Mouse (Mus musculus) limb, embryonic 12.5 days (tissue): ENCODE data around the gene Rims4. TPM values are rescaled to one million over a fixed set of nuclear protein-coding genes. Genes with fewer than 3 reads are reported as not detected.

ENCODE experiments used
- ATAC-seq: fragments of 200-750 bp; cut with Nextera tagmentation; 2 replicates; pipeline ENCODE4 v1.8.0; 2017; ENCODE audit warnings: low read depth, moderate TSS enrichment; ENCODE audit not compliant: insufficient number of reproducible peaks, insufficient read depth, low FRiP score, low TSS enrichment
- H3K27ac ChIP-seq: fragments of 300-500 bp; sonication (generic); 2 replicates; pipeline ENCODE4 v1.5.1; 2016; ENCODE audit warnings: mild to moderate bottlenecking, moderate library complexity
- H3K27me3 ChIP-seq: fragments of 300-500 bp; sonication (generic); 2 replicates; pipeline ENCODE4 v1.6.1; 2016; ENCODE audit warnings: mild to moderate bottlenecking, moderate library complexity
- H3K36me3 ChIP-seq: fragments of 300-500 bp; sonication (generic); 2 replicates; pipeline ENCODE4 v1.6.1; 2016; ENCODE audit warnings: mild to moderate bottlenecking, moderate library complexity
- H3K4me1 ChIP-seq: fragments of 300-500 bp; sonication (generic); replicated peaks from 2 replicates; pipeline ENCODE4 v1.6.1; 2016
- H3K4me2 ChIP-seq: fragments of 300-500 bp; sonication (generic); 2 replicates; pipeline ENCODE4 v1.6.1; 2016; ENCODE audit warnings: mild to moderate bottlenecking, moderate library complexity
- H3K4me3 ChIP-seq: fragments of 300-500 bp; sonication (generic); replicated peaks from 2 replicates; pipeline ENCODE4 v1.5.1; 2016; ENCODE audit warnings: mild to moderate bottlenecking
- H3K9ac ChIP-seq: fragments of 300-500 bp; sonication (generic); replicated peaks from 2 replicates; pipeline ENCODE4 v1.6.1; 2016; ENCODE audit warnings: mild to moderate bottlenecking, moderate library complexity
- H3K9me3 ChIP-seq: fragments of 300-500 bp; sonication (generic); 2 replicates; pipeline ENCODE4 v1.6.1; 2016; ENCODE audit warnings: mild to moderate bottlenecking, moderate library complexity
- WGBS: fragments of 180-500 bp; shearing (Covaris S2); methylation state at CpG from one replicate; pipeline ENCODE4 v1.1.7; 2016; 5-methylcytosine and 5-hydroxymethylcytosine counted together
- polyA plus RNA-seq: library from polyadenylated mRNA; unstranded; fragments of >200 nt; fragmentation: Nextera tagmentation; extraction: Ambion mirVana; gene quantifications from 2 replicates; pipeline ENCODE4 v1.2.1, GENCODE M21; 2016

The Rims4 gene
- 0.26 and 0.32 TPM in 2 replicates for polyA plus RNA-seq

DNA sequence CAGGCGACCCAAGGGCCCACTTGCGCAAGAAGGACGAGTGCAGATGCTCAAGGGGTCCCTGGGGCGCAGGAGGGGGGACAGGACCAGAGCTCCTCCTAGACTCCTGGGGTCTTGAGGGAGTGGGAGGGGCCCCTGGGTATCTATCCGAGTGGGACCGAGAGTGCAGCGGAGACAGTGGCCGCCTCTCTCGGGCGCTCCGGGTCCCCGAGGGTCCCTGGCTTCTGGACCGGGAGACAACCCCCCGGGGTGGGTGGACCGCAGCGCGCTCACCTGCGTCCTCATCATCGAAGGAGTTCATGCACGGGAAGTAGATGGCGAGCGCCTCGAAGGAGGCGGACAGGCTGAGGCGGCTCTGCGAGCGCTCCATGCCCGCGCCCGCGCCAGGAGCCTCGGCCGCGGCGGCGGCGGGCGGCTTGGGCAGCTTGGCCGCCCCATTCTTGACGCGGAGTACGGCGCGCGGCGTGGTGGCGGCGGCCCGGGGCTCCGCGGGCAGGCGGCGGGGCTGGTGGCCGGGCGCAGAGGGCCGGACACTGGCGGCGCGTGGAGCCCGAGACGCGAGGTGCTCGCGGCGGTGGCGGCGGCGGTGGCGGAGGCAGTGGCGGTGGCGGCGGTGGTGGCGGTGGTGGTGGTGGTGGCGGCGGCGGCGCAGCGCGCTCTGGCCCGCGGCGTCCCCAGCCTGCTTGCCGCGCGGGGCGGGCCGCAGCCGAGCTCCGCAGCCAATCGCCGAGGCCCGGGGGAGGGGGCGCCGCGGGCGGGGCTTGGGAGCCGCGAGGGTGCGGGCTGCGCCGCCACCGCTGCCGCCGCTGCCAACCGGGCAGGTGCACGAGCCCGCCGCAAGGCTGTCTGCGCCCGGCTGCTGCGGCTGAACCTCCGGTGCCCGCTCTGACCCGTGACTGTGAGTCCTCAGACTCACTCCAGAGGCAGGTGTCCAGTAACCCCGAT is at the start of gene Rims4:
Rims4 (minus strand) TSS at position 367 of the 942 bp plus-strand sequence.
- no peak for ATAC-seq
- 1% methylated on average over 39 of the region's 115 CpGs for WGBS

DNA sequence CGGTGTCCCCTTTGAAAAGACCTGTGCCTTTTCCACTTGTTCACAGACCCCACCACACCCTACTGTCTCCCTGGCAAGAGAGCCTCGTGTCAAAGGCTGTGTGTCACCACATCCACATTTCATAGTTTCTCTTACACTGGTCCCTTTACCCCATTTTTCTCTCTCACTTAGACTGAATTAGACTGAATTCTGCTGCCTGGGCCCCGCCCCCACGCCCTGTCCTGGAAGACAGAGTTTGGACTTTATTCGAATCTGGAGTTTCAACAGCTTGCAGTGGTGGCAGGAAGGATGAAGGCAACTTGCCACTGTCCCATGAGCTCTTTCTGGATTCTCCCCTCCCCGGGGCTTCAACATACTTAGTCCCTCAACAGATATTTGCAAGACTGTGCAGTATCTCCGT is 47.2 kb upstream of the Rims4 start:
- Histone ChIP-seq H3K4me1 (no peaks in the 10 kb centered on the region), H3K27ac (no peak overlapping the region), H3K4me2 (no peak overlapping the region), H3K27me3 (peaks cover 13% of the 10 kb centered on the region), H3K9ac (no peak overlapping the region), H3K4me3 (no peak overlapping the region), H3K36me3 (no peaks in the 10 kb centered on the region), H3K9me3 (no peaks in the 10 kb centered on the region)
- 70% methylated on average over 7 of the region's 7 CpGs for WGBS
- ATAC-seq: no peak

More for the DNA sequence above, at the start of gene Rims4:
- peak within 1 kb of the TSS; percentile 58 for H3K9ac ChIP-seq
- peak within 1 kb of the TSS; percentile 61 for H3K4me3 ChIP-seq
- H3K4me2 ChIP-seq: peak within 1 kb of the TSS; percentile 97
- no peaks in the 10 kb centered on the region for H3K9me3 ChIP-seq
- peaks cover 13% of the 10 kb centered on the region for H3K4me1 ChIP-seq
- no peaks in the 10 kb centered on the region for H3K36me3 ChIP-seq
- H3K27me3 ChIP-seq: peaks cover 97% of the 10 kb centered on the region
- H3K27ac ChIP-seq: no peak within 1 kb of the TSS

DNA sequence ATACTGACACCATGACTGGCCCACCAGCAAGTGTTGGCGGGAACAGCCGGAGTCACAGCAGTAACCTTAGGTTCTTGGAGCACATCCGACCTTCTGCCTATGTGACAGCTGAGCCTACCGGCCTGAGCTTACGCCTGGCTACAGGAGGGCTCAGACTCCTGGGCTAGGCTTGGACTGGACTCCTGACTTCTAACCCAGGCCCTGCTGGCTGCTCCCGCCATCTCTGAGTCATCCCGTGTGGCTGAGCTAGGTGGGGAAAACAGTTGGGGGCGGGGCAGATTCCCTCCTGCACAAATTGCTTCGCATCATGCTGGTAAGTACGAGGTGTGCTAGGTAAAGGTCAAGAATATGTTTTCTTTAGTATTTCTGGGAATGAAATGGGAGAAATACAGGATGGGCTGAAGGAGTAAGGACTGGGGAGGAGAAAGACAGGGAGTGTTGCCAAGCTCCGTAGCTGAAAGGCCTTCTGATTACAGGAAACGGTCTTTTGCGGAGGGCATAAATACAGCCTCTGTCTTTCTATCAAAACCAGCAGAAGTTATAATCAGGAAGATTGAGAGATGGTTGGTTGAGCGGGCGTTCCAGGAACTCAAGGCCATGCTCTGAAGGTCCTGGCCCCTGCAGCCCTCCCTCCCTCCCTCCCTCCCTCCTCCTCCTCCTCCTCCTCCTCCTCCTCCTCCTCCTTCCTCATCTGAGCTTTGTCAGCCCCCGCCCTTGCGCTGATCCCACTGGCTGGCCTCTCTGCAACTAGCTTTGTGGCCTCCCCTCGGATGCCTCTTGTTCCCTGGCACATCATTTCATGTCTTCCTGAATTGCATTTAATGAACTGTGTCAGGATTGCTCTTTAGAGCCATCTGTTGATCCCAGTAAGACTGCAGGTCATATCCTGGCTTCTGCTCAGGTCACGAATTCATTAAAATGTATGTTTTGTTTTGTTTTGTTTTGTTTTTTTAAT is 46.4 kb upstream of the Rims4 start:
- no peaks in the 10 kb centered on the region for H3K9me3 ChIP-seq
- no peak for ATAC-seq
- H3K4me3 ChIP-seq: no peak overlapping the region
- no peaks in the 10 kb centered on the region for H3K36me3 ChIP-seq
- H3K4me2 ChIP-seq: no peak overlapping the region
- no peaks in the 10 kb centered on the region for H3K4me1 ChIP-seq
- peaks cover 13% of the 10 kb centered on the region for H3K27me3 ChIP-seq
- no peak overlapping the region for H3K9ac ChIP-seq
- no peak overlapping the region for H3K27ac ChIP-seq
- WGBS: 71% methylated on average over 18 of the region's 19 CpGs

DNA sequence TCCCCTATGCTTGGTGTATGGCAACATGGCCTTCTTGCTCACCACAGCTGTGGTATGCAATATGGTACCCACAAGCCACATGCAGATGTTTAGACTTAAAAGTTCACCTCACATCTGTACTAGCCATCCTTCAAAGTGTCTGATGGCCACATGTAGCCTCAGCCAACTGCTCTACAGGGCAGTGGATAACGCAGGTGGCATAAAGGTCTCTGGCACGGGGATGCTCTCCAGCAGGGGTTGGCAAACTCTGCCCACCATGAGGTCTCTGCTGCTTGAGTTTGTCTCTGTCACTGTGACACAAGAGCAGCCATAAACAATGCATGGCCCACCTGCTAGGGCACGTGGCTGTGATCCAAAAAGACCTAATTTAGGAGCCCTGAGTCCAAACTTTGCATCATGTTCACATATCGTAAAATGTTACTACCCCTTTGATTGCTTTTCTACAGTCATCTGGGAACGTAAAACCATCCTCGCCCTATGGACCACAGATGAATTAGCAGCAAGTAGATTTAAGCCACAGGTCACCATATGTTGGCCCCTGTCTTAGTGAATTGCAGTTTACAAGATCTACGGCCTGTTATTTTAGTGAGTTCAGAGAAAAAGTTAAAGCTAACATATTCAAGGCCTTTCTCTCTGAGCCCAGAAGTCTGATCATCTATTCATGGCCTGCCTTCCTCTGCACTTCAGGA is 35.3 kb upstream of the Rims4 start:
- no peak overlapping the region for H3K4me2 ChIP-seq
- no peak overlapping the region for H3K9ac ChIP-seq
- no peak overlapping the region for H3K27ac ChIP-seq
- no peak overlapping the region for H3K4me3 ChIP-seq
- ATAC-seq: no peak
- peaks cover 42% of the 10 kb centered on the region for H3K27me3 ChIP-seq
- peaks cover 12% of the 10 kb centered on the region for H3K4me1 ChIP-seq
- 0 out of 2 replicates have a peak, but pooled peaks cover 9% of the 10 kb centered on the region for H3K9me3 ChIP-seq
- WGBS: 17% methylated on average over 7 of the region's 7 CpGs
- H3K36me3 ChIP-seq: no peaks in the 10 kb centered on the region

DNA sequence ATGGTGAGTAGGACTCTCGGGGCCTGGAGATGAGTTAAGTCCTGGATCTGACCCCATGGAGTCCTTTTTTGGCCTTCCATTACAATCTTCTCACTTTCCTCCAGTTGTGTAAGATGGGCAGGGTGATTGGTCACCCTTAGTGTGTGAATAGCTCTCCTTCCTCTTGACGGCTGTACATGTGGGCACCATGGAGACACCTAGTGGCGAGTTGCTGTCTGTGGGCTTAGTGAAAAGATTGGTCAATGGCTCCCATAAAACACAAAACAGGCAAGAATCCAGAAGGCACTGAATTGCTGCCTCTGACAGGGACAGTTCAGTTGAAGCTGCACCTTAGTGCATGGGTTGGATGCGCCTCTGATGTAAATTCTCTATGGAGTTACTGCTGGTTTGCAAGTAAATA is 33.3 kb upstream of the Rims4 start:
- 26% methylated on average over 4 of the region's 4 CpGs for WGBS
- Histone ChIP-seq H3K9me3 (no peaks in the 10 kb centered on the region), H3K27ac (no peak overlapping the region), H3K4me2 (no peak overlapping the region), H3K4me3 (no peak overlapping the region), H3K9ac (no peak overlapping the region), H3K4me1 (peaks cover 12% of the 10 kb centered on the region), H3K36me3 (no peaks in the 10 kb centered on the region), H3K27me3 (peaks cover 58% of the 10 kb centered on the region)
- ATAC-seq: no peak

DNA sequence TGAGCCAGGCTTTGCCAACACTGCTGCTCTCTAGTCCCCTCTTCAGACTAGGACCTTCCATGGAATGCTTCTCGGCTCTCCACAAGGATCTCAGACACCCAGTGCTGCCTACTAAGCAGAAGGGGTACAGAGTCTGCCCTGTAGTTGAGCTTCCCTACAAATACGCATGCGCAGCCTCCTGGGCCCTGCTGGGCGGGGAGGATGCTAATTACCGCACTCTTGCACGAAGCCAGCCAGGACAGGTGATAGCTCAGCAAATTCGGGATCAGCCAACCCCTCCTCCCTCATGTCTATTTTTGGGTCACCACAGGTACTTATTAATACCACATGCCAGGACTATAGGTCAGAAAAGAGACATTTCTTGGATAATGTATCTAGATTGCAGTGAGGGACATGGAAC is 29.5 kb upstream of the Rims4 start:
- ATAC-seq: no peak

DNA sequence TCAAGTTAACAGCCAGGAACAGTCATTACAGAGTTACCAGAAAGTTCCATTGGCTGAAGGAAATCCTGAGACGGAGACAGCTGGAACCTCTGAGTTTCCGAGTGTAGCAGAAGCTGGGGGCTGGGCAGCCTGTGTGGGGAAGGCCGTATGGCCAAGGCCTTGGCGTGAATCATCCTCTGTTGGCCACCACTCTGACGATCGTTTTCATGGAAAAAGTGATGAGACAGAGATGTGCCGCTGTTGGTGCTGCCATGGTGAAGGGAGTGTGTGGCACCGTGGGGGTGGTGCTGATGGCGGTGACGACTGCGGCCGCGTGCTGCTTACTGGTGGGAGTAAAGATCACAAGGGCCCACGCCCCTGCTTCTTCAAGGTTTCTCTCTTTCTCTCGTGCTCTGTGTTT is 27.7 kb upstream of the Rims4 start:
- Histone ChIP-seq H3K27me3 (peaks cover 62% of the 10 kb centered on the region), H3K4me2 (no peak overlapping the region), H3K4me1 (no peaks in the 10 kb centered on the region), H3K9me3 (no peaks in the 10 kb centered on the region), H3K27ac (no peak overlapping the region), H3K4me3 (no peak overlapping the region), H3K36me3 (no peaks in the 10 kb centered on the region), H3K9ac (no peak overlapping the region)
- WGBS: 78% methylated on average over 15 of the region's 15 CpGs
- ATAC-seq: no peak

More for the DNA sequence above, 29.5 kb upstream of the Rims4 start:
- no peak overlapping the region for H3K9ac ChIP-seq
- WGBS: 62% methylated on average over 7 of the region's 7 CpGs
- peaks cover 70% of the 10 kb centered on the region for H3K27me3 ChIP-seq
- no peaks in the 10 kb centered on the region for H3K9me3 ChIP-seq
- H3K27ac ChIP-seq: no peak overlapping the region
- no peaks in the 10 kb centered on the region for H3K4me1 ChIP-seq
- no peak overlapping the region for H3K4me2 ChIP-seq
- no peaks in the 10 kb centered on the region for H3K36me3 ChIP-seq
- no peak overlapping the region for H3K4me3 ChIP-seq

DNA sequence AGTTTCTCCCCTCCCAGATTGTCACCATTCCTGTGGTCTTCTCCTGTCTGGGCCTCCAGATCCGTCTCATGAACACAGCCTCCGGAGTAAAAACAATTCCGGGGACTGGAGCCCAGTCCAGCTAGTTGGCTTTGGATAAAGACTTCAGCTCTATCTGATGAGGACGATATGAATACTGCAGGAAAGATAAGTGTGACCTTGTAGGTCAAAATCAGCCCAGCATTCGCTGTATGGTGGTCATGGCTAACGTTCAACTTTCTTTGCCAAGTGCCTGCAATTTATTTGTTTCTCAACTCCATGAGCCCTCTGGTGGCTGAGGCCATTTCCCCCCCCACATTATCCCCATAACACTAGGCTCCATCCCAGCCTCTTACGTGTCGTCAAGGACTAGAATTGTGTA is 26.0 kb upstream of the Rims4 start:
- no peaks in the 10 kb centered on the region for H3K36me3 ChIP-seq
- no peaks in the 10 kb centered on the region for H3K9me3 ChIP-seq
- no peak overlapping the region for H3K4me2 ChIP-seq
- H3K4me3 ChIP-seq: no peak overlapping the region
- no peak overlapping the region for H3K9ac ChIP-seq
- WGBS: 84% methylated on average over 8 of the region's 8 CpGs
- no peaks in the 10 kb centered on the region for H3K4me1 ChIP-seq
- H3K27ac ChIP-seq: no peak overlapping the region
- peaks cover 55% of the 10 kb centered on the region for H3K27me3 ChIP-seq
- no peak for ATAC-seq

DNA sequence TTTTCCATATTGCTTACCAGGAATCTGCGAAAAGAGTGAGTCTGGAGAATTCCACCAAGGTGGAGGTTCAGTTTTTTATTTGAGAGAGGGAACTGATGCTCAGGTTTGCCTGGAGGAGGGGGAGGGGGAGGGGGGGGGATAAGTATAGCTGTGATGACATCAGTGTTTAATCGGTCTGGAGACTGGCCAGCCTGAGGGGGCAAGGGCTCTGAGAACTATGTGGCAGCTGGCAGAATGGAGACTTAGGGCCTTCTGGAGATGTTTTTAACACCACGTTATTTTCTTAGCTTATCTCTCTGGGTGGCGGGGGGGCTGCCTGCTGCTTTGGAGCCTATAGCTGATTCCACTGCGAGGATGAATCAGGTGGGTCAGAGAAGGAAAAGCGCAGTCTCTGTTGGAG is 24.6 kb upstream of the Rims4 start:
- H3K9ac ChIP-seq: no peak overlapping the region
- no peaks in the 10 kb centered on the region for H3K4me1 ChIP-seq
- H3K4me3 ChIP-seq: no peak overlapping the region
- ATAC-seq: no peak
- H3K9me3 ChIP-seq: no peaks in the 10 kb centered on the region
- no peak overlapping the region for H3K27ac ChIP-seq
- H3K27me3 ChIP-seq: peaks cover 48% of the 10 kb centered on the region
- WGBS: 79% methylated on average over 6 of the region's 6 CpGs
- no peak overlapping the region for H3K4me2 ChIP-seq
- no peaks in the 10 kb centered on the region for H3K36me3 ChIP-seq

DNA sequence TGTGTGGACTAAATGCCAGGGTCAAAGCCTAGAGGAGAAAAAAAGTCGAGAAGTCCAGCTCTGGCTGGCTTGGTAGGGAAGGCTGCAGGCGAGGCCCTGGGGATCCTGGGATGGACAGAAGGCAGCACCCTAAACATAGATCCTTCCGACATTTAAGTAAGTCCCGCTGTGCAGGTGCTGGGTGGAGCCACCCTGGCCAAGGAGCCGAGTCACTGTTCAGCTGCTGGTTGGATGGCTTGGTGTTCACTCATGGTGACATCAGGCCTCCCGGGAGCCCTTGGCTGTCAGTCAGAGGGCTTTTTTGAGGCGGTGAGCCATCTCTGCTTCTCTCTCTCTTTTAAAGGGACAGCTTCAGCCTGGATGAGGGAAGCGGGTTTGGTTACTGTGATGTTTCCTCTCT is 21.0 kb upstream of the Rims4 start:
- no peak for ATAC-seq
- H3K4me2 ChIP-seq: no peak overlapping the region

More for the DNA sequence above, 21.0 kb upstream of the Rims4 start:
- Histone ChIP-seq H3K4me3 (no peak overlapping the region), H3K27ac (no peak overlapping the region), H3K9ac (no peak overlapping the region), H3K36me3 (no peaks in the 10 kb centered on the region), H3K9me3 (no peaks in the 10 kb centered on the region), H3K27me3 (peaks cover 39% of the 10 kb centered on the region; the same call in 1 of the 2 replicates), H3K4me1 (no peaks in the 10 kb centered on the region)
- 50% methylated on average over 8 of the region's 8 CpGs for WGBS
